Mouse (Mus musculus) lung, embryonic 14.5 days (tissue): ENCODE measurements around the gene Tram1l1. TPM values are rescaled to one million over a fixed set of nuclear protein-coding genes. Genes with fewer than 3 reads are reported as not detected.
A peak's percentile ranks its signal among the peaks of the same experiment; 100 is the strongest.

Experiments
- ATAC-seq: fragments of 200-750 bp; cut with Nextera tagmentation; 2 replicates; pipeline ENCODE4 v1.8.0; 2017; ENCODE audit warnings: mild to moderate bottlenecking, moderate TSS enrichment, moderate library complexity; ENCODE audit not compliant: insufficient read depth
- DNase-seq: peaks from one replicate; pipeline ENCODE4 v3.0.0-alpha.2; 2015
- H3K27ac ChIP-seq: fragments of 300-500 bp; sonication (generic); 2 replicates; pipeline ENCODE4 v1.5.1; 2014; ENCODE audit warnings: low read depth, mild to moderate bottlenecking, moderate library complexity
- H3K27me3 ChIP-seq: fragments of 300-500 bp; sonication (generic); 2 replicates; pipeline ENCODE4 v1.6.1; 2014; ENCODE audit warnings: low read length, control low read depth; ENCODE audit not compliant: insufficient read depth
- H3K36me3 ChIP-seq: fragments of 300-500 bp; sonication (generic); 2 replicates; pipeline ENCODE4 v1.6.1; 2014; ENCODE audit warnings: control low read depth; ENCODE audit not compliant: insufficient read depth
- H3K4me1 ChIP-seq: fragments of 300-500 bp; sonication (generic); 2 replicates; pipeline ENCODE4 v1.6.1; 2014; ENCODE audit warnings: antibody characterized with exemption, control low read depth; ENCODE audit not compliant: insufficient read depth
- H3K4me2 ChIP-seq: fragments of 300-500 bp; sonication (generic); 2 replicates; pipeline ENCODE4 v1.6.1; 2014; ENCODE audit warnings: mild to moderate bottlenecking
- H3K4me3 ChIP-seq: fragments of 300-500 bp; sonication (generic); 2 replicates; pipeline ENCODE4 v1.5.1; 2014; ENCODE audit warnings: low read depth, low read length
- H3K9ac ChIP-seq: fragments of 300-500 bp; sonication (generic); 2 replicates; pipeline ENCODE4 v1.6.1; 2014
- H3K9me3 ChIP-seq: fragments of 300-500 bp; sonication (generic); 2 replicates; pipeline ENCODE4 v1.6.1; 2016; ENCODE audit warnings: low read depth, low read length, control low read depth
- CTCF ChIP-seq: IDR thresholded peaks from 2 replicates; pipeline ENCODE4 v1.5.1; 2016; ENCODE audit warnings: antibody characterized with exemption, low read depth
- WGBS: fragments of 180-500 bp; shearing (Covaris S2); extraction: QIAGEN DNeasy Blood & Tissue Kit; methylation state at CpG from one replicate; pipeline ENCODE4 v1.1.7; 2014; 5-methylcytosine and 5-hydroxymethylcytosine counted together
- polyA plus RNA-seq: library from polyadenylated mRNA; unstranded; fragments of >200 nt; fragmentation: Nextera tagmentation; extraction: Ambion mirVana; gene quantifications from 2 replicates; pipeline ENCODE4 v1.2.1, GENCODE M21; 2014

Gene Tram1l1
- polyA plus RNA-seq, 1 experiment from 2014 or later, result 7.9 TPM

DNA sequence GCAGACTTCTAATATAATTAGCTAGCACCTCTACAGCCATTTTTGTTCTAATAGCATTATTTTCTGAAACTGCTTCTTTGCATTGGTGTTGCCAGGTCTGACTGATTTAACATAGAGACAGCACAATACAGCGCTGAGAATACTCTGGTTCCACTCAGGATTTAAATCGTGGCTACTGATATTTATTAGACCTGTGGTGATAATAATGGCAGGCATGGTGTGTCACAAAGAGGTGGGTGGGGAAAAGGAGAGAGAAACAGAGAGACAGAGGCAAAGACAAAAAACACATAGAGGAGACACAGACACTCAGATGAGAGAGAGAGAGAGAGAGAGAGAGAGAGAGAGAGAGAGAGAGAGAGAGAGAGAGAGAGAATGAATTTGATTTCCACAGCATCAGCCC lies 257 bp upstream of the Tram1l1 start:
- WGBS, result 10% methylated on average over 2 of the region's 2 CpGs
- no peak overlapping the region for H3K27ac ChIP-seq
- H3K27me3 ChIP-seq, result no peaks in the 10 kb centered on the region

DNA sequence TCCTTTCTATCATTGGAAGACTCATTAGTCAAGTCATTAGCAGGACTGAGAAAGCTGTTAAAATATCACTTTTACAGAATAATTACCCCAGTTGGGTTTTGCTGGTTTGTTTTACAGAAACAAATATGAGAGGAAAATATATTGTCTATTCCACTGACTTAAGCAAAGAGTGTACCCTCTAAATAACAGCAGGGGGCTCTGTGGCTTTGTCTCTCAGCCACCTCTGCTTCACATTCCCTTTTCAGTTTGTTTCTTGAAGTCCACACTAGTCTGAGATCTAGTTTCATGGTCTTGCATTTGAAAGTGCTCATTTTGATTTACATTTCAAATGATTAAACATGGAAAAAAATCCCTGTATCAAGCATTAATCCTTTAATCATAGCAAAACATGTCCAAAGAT lies 25.8 kb downstream of the Tram1l1 start:
- Histone ChIP-seq H3K4me2 (no peak overlapping the region), H3K36me3 (no peaks in the 10 kb centered on the region), H3K9ac (no peak overlapping the region), H3K27me3 (no peaks in the 10 kb centered on the region), H3K9me3 (no peaks in the 10 kb centered on the region), H3K27ac (no peak overlapping the region), H3K4me1 (no peaks in the 10 kb centered on the region), H3K4me3 (no peak overlapping the region)
- peak; percentile 39 for DNase-seq
- peak; percentile 32 for TF ChIP-seq CTCF
- ATAC-seq, result no peak

More for the DNA sequence above, 257 bp upstream of the Tram1l1 start:
- H3K9me3 ChIP-seq, result no peaks in the 10 kb centered on the region
- ATAC-seq, result peak; percentile 32
- peak overlapping the region; percentile 65 for H3K9ac ChIP-seq
- H3K4me2 ChIP-seq, result peak overlapping the region; percentile 81
- H3K4me1 ChIP-seq, result peaks cover 3% of the 10 kb centered on the region; the same call in 1 of the 2 replicates
- DNase-seq, result peak; percentile 17
- no peak for TF ChIP-seq CTCF
- peak overlapping the region; percentile 60 for H3K4me3 ChIP-seq
- H3K36me3 ChIP-seq, result no peaks in the 10 kb centered on the region

- Histone ChIP-seq H3K4me3 (no peak overlapping the region), H3K4me2 (no peak overlapping the region), H3K27ac (no peak overlapping the region), H3K9me3 (no peaks in the 10 kb centered on the region), H3K9ac (no peak overlapping the region), H3K4me1 (no peaks in the 10 kb centered on the region), H3K36me3 (no peaks in the 10 kb centered on the region), H3K27me3 (no peaks in the 10 kb centered on the region)
- ATAC-seq (no peak), DNase-seq (no peak)
- 87% methylated on average over 3 of the region's 3 CpGs for WGBS
- TF ChIP-seq CTCF, result no peak
These were observed 36.9 kb downstream of the Tram1l1 start for GRCm38 (mm10) chr3:124357533-124357932.

DNA sequence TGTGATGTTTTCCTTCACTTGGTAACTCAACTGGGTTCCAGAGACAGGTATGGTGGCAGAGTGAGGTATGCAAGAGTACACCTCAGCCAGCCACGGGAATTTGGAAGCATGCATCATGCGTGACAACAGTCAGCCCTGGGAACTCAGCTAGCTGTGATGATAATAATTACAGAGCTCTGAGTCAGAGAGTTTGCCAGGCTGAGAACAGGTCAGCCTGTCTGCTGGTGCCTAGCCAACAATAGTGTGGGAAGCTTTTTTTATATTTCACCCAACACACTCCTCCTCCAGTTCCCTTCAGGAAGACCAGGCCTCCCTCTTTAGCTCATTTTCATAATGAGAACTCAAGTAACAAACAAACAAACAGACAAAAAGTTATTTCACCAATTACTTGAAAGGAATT lies 51.4 kb downstream of the Tram1l1 start:
- H3K4me3 ChIP-seq, result no peak overlapping the region
- TF ChIP-seq CTCF, result no peak
- H3K9ac ChIP-seq, result no peak overlapping the region
- no peaks in the 10 kb centered on the region for H3K36me3 ChIP-seq
- H3K27me3 ChIP-seq, result no peaks in the 10 kb centered on the region
- DNase-seq (no peak), ATAC-seq (no peak)
- no peaks in the 10 kb centered on the region for H3K4me1 ChIP-seq
- H3K4me2 ChIP-seq, result no peak overlapping the region
- no peaks in the 10 kb centered on the region for H3K9me3 ChIP-seq
- WGBS, result 79% methylated on average over 2 of the region's 2 CpGs
- H3K27ac ChIP-seq, result no peak overlapping the region

Other genes with a start within 250 kb of the Tram1l1 start
- not detected in 2 replicates for gene 1700006A11Rik, start 105.2 kb downstream of the Tram1l1 start, polyA plus RNA-seq